Mouse (Mus musculus) megakaryocyte, embryonic 14.5 days (primary cell): ENCODE results near the gene Cables2. TPM values are rescaled to one million over a fixed set of nuclear protein-coding genes. Genes with fewer than 3 reads are reported as not detected.

Experiments
- H3K27me3 ChIP-seq: replicated peaks from 2 replicates; pipeline ENCODE3; 2012; ENCODE audit warnings: inconsistent platforms
- H3K36me3 ChIP-seq: replicated peaks from 2 replicates; pipeline ENCODE3; 2012; ENCODE audit warnings: low read length, inconsistent platforms, mixed read lengths
- H3K4me1 ChIP-seq: 2 replicates; pipeline ENCODE4 v1.6.1; 2012; ENCODE audit warnings: inconsistent platforms
- H3K4me3 ChIP-seq: replicated peaks from 2 replicates; pipeline ENCODE3; 2012; ENCODE audit warnings: moderate library complexity, mild to moderate bottlenecking, inconsistent platforms
- H3K9me3 ChIP-seq: 2 replicates; pipeline ENCODE4 v1.6.1; 2012; ENCODE audit warnings: inconsistent platforms
- FLI1 ChIP-seq: IDR thresholded peaks from 2 replicates; pipeline ENCODE4 v1.6.1; 2012; ENCODE audit warnings: low read length, inconsistent platforms, mixed read lengths
- GATA1 ChIP-seq: IDR thresholded peaks from 3 replicates; pipeline ENCODE4 v1.6.1; 2012; ENCODE audit warnings: mixed read lengths, low read length, inconsistent platforms, borderline replicate concordance
- polyA plus RNA-seq: library from polyadenylated mRNA; stranded (reverse); fragments of >175 nt; gene quantifications from 2 replicates; pipeline ENCODE4 v1.2.3, GENCODE M21; 2012; ENCODE audit warnings: low replicate concordance; ENCODE audit not compliant: insufficient read depth

Gene Cables2
- polyA plus RNA-seq, 1 experiment, result 8.4 TPM

DNA sequence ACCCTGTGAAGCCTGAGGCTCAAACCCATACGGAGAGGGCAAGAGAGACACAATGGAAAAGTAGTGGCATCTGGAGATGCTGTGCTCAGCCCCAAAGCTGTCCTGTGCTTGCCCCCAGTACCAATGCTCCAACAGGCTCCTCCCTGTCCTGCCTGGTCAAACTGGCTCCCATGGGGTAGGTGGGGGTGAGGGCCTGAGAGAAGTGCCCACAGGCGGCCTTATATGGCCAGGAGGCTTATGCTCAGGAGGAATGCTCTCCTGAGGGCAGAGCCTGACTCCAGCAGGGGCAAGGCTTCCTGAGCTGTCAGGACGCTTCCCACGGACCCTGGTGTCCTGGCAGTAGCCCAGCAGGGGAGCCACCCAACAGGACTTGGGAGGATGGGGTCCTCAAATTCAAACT lies 42.8 kb downstream of the Cables2 start:
- Histone ChIP-seq H3K4me1 (peaks cover 57% of the 10 kb centered on the region), H3K4me3 (no peak overlapping the region), H3K27me3 (peaks cover 41% of the 10 kb centered on the region), H3K9me3 (no peaks in the 10 kb centered on the region), H3K36me3 (no peaks in the 10 kb centered on the region)
- TF ChIP-seq FLI1 (no peak), GATA1 (no peak)

DNA sequence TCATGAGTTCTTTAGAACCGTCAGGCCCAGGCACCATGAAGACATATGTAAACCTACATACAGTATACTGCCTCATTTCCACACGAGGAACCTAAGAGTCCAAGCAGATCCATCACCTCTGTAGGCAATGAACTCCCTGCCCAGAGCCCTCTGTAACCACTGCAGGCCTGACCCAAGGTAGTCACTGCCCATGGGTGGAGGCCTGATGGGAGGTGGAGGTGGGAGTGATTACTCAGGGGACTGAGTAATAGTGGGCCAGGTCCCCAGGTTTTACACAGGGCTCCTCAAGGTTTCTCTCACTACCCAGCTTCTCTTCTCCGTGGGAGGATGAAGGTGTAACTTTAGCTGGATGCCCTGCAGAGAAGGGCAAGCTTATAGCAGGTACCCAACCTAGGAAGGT lies 44.2 kb downstream of the Cables2 start:
- H3K9me3 ChIP-seq, result no peaks in the 10 kb centered on the region
- H3K27me3 ChIP-seq, result peaks cover 52% of the 10 kb centered on the region
- no peaks in the 10 kb centered on the region for H3K36me3 ChIP-seq
- H3K4me1 ChIP-seq, result peaks cover 66% of the 10 kb centered on the region
- TF ChIP-seq FLI1, result no peak
- TF ChIP-seq GATA1, result no peak
- no peak overlapping the region for H3K4me3 ChIP-seq

GRCm38 (mm10) chr2:180228592-180228991 lies 44.7 kb downstream of the Cables2 start:
- peaks cover 70% of the 10 kb centered on the region for H3K4me1 ChIP-seq
- H3K4me3 ChIP-seq, result no peak overlapping the region
- H3K27me3 ChIP-seq, result peaks cover 56% of the 10 kb centered on the region
- no peaks in the 10 kb centered on the region for H3K36me3 ChIP-seq
- TF ChIP-seq GATA1, result no peak
- no peak for TF ChIP-seq FLI1
- no peaks in the 10 kb centered on the region for H3K9me3 ChIP-seq

- no peak for TF ChIP-seq FLI1
- no peak for TF ChIP-seq GATA1
- Histone ChIP-seq H3K9me3 (no peaks in the 10 kb centered on the region), H3K27me3 (peaks cover 61% of the 10 kb centered on the region), H3K4me1 (peaks cover 70% of the 10 kb centered on the region), H3K4me3 (peak overlapping the region; percentile 88), H3K36me3 (no peaks in the 10 kb centered on the region)
Observed at GRCm38 (mm10) chr2:180228060-180228458, 45.2 kb downstream of the Cables2 start.

GRCm38 (mm10) chr2:180227262-180228059 lies 45.8 kb downstream of the Cables2 start:
- peaks cover 70% of the 10 kb centered on the region for H3K4me1 ChIP-seq
- H3K4me3 ChIP-seq, result peak overlapping the region; percentile 88
- no peak for TF ChIP-seq GATA1
- TF ChIP-seq FLI1, result no peak
- no peaks in the 10 kb centered on the region for H3K36me3 ChIP-seq
- no peaks in the 10 kb centered on the region for H3K9me3 ChIP-seq
- H3K27me3 ChIP-seq, result peaks cover 67% of the 10 kb centered on the region

DNA sequence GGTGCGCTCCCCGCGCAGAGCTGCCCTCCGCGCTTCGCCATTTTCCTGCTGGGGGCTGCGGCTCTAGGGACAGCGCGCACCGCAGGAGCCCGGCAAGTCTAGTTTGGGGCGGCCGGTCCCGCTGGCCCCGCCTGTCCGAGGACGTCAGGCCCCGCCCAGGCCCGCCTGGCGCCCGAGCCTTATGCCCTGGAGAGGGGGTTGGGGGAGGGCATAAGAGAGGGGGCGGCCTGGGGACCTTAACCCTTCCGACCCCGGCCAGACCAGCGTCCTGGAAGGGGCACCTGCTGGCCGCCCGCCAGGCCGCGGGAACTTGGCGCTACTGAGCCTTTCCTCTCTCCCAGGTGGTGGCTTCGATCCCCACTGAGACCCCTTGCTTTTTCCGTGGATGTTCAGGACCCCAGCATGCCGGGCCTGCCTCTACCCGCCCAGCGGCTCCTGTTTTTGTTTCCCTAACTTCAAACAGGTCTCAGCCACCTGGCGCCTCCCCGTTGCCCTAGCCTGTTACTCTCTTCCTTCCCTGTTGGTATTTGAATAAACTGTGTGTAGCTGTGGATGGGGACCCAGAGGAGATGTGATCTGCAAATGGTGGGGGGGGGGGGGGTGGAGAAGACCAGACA lies 47.4 kb downstream of the Cables2 start, which contains the start of gene Lama5:
Lama5 (minus strand) TSS at position 98 of the 617 bp plus-strand sequence.
- Histone ChIP-seq H3K9me3 (no peaks in the 10 kb centered on the region), H3K27me3 (peaks cover 80% of the 10 kb centered on the region), H3K4me1 (peaks cover 76% of the 10 kb centered on the region), H3K4me3 (peak within 1 kb of the TSS; percentile 94), H3K36me3 (no peaks in the 10 kb centered on the region)
- TF ChIP-seq FLI1 (no peak), GATA1 (no peak)

DNA sequence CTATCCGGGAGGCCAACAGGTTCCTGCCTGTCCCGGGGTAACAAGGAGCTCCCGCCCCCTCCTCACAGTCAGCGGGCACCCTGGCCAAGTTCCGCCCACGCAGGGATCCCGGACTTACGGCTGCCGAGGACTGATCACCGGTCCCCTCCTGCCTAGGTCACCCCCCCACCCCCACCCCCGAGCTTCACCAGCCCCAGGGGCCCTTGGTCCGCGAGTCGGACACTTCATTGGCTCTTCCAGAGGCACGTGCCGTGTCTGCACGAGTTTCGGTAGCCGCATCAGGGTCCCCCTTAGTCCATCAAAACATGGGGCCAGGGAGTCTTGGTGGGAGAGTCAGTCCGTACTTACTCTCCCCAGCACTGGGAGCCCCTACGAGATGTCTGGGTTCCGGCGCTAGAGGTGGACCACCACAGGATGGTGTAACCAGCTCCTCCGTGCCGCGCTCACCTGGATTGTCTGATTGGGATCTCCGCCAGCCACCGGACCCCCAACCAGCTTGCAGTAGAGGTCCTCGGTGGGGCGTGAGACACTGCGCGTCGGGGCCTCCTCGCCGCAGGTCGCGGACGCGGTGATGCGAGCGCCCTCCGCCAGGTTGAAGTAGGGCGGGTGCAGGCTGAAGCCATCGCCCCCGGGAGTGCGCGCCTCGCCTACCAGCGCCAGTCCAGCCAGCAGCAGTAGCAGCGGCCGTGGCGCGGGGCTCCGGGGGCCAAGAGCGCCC lies 48.1 kb downstream of the Cables2 start:
- H3K4me1 ChIP-seq, result peaks cover 72% of the 10 kb centered on the region
- TF ChIP-seq FLI1 (no peak), GATA1 (no peak)
- H3K4me3 ChIP-seq, result peak overlapping the region; percentile 94
- H3K9me3 ChIP-seq, result no peaks in the 10 kb centered on the region
- peaks cover 1% of the 10 kb centered on the region for H3K36me3 ChIP-seq
- H3K27me3 ChIP-seq, result peaks cover 81% of the 10 kb centered on the region

- peaks cover 86% of the 10 kb centered on the region for H3K27me3 ChIP-seq
- peaks cover 70% of the 10 kb centered on the region for H3K4me1 ChIP-seq
- TF ChIP-seq FLI1 (no peak), GATA1 (no peak)
- H3K4me3 ChIP-seq, result peak overlapping the region; percentile 94
- H3K36me3 ChIP-seq, result peaks cover 2% of the 10 kb centered on the region
- no peaks in the 10 kb centered on the region for H3K9me3 ChIP-seq
Observed at GRCm38 (mm10) chr2:180224647-180225043, 48.7 kb downstream of the Cables2 start.

GRCm38 (mm10) chr2:180222250-180222649 lies 51.0 kb downstream of the Cables2 start:
- TF ChIP-seq FLI1 (no peak), GATA1 (no peak)
- Histone ChIP-seq H3K4me3 (no peak overlapping the region), H3K4me1 (peaks cover 76% of the 10 kb centered on the region), H3K36me3 (peaks cover 2% of the 10 kb centered on the region), H3K9me3 (no peaks in the 10 kb centered on the region), H3K27me3 (peaks cover 89% of the 10 kb centered on the region)

DNA sequence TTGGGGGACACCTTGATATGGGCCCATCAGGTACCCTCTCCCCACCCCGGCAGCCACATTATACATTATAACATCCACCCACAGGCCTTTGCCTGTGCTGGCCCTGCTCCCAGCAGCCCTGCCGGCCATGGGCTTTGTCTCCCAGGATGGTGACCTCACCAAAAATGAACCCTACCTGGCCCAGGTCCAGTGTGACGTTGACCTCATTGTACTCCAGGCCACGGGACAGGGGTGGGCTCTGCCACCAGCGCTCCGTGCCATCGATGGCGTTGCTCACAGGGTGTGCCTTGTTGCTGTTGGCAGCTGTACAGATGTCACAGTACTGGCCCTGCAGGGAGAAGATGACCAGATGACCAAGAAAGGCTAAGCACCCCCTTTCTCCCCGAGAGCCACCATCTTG lies 52.2 kb downstream of the Cables2 start:
- Histone ChIP-seq H3K4me1 (peaks cover 80% of the 10 kb centered on the region), H3K4me3 (no peak overlapping the region), H3K27me3 (peaks cover 79% of the 10 kb centered on the region), H3K9me3 (no peaks in the 10 kb centered on the region), H3K36me3 (peaks cover 2% of the 10 kb centered on the region)
- TF ChIP-seq FLI1 (no peak), GATA1 (no peak)
